Mouse (Mus musculus) embryo, embryonic 9.5 days (tissue): ENCODE results near the gene Akr1b10.
A peak's percentile ranks its signal among the peaks of the same experiment; 100 is the strongest.
"Not testable (repeated sequence)": the region's sequence is repeated elsewhere in the genome, so short reads cannot be mapped to it uniquely, and the experiment has no call there.

Source experiments
- DNase-seq: peaks from one replicate; pipeline ENCODE4 v3.0.0-alpha.2; 2017; ENCODE audit errors: extremely low spot score

Akr1b10 gene

DNA sequence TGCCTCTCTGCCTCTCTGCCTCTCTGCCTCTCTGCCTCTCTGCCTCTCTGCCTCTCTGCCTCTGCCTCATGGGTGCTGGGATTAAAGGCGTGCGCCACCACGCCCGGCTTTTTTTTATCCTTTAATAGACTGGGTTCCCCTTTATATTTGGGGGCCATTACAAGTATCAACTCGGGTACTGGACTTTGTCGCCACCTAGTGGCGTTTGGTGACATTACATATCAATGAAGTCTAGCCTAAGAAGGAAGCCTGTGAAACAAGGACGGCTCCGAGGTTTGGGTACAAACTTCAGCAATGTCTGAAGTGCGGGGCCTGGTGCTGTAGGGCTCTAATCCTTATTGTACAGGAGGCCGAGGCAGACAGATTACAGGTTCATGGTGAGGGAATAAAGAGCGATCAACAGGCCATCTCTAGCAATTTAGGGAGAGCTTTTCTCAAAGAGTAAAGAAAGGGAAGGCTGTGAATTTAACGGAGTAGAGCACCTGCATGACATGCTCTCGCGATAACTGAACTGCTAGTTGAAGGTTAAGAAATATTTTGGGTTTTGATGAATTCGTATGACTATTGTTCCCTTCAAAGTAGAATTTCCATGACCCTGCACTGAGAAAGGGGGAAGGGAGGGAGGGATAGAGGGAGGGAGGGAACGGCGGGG is 12.2 kb upstream of the Akr1b10 start:
- peak; percentile 75 for DNase-seq

GRCm38 (mm10) chr6:34373841-34374240 is 10.2 kb upstream of the Akr1b10 start:
- DNase-seq, result no peak

DNA sequence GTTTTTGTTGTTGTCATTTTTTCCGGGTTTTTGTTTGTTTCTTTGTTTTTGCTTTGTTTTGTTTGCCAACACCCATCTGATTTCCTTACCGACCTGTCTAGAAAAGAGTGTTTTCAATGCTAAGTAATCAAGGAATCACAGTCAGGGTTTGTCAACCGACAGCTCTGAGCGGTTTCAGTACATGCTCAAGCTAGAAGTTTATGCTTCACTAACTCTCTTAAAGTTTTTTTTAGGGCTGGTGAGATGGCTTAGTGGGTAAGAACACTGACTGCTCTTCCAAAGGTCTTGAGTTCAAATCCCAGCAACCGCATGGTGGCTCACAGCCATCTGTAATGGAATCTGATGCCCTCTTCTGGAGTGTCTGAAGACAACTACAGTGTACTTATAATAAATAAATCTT is 8.1 kb upstream of the Akr1b10 start:
- DNase-seq, result not testable (repeated sequence)

DNA sequence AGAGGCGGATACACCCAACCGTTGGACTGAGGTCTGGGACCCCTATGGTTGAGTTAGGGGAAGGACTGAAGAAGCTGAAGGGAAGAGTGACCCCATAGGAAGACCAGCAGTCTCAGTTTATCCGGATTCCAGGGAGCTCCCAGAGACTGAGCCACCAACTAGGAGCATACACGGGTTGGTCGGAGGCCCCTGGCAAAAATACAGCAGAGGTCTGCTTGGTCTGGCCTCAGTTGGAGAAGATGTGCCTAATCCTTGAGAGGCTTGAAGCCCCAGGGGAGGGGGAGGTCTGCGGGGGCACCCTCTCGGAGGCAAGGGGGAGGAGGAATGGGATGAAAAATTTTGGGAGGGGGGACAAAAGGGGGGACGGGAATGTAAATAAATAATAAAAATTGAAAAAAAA is 617 bp upstream of the Akr1b10 start:
- DNase-seq, result no peak

DNA sequence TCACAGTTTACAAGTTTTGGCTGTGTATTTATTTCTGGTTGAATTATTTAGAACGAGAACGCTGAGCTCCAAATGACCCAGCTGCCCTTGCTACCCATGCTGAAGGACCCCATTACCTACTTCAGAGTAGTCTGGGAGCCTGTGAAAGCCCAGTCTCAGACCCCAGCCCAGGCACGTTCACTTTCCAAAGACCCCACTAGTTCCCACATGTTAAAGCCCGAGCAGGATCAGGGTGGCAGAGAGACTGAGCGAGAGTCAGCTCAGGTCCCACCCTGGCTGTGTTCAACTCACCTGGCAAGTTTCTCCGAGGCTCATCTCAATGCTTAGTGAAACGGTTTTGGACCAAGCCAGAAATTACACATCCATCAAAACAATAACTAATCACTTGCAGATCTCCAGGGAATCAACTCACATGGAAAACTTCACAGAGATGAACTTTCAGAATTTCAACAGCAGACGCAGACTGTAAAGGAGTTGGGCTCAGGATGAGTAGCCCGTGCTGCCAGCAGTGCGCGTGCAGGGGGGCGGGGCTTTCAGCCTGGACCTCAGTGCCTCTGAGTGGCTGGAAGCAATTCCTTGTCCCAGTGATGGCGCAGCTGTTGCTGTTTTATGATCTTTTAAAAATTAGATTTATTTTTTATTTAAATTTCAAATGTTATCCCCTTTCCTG is 818 bp downstream of the Akr1b10 start:
- DNase-seq, result peak; percentile 44

DNA sequence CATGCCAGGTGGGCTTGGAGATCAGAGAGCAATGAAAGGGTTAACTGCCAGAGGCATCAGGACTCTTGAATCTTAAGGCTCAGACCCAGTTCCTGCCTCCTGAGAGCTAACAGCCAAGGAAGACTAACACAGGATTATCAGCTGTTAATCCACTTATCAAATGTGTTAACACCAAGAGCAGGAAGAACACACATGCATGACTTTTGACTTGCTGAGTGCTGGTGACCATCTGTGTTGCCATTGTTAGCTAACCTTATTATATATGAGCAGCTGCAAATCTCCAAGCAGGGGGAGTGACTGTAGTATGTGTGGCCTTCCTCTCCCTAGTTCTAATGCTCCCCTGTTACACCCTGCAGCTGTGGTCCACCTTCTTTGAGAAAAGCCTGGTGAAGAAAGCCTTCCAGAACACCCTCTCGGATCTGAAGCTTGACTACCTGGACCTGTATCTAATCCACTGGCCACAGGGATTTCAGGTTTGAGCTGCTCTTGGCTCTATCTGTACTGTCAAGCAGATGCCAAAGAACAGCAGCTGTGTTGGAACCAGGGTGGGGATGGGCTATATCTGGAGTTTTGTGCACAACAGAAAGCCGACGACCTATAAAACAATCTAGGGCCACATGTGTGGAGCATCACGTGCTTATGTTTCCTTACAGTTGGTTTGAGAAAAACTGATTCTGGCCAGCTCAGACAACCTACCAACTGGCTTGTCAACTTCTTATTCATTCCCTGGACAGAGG is 4.6 kb downstream of the Akr1b10 start:
- DNase-seq, result no peak

- DNase-seq, result no peak
Observed at GRCm38 (mm10) chr6:34395897-34396296, 11.9 kb downstream of the Akr1b10 start.

DNA sequence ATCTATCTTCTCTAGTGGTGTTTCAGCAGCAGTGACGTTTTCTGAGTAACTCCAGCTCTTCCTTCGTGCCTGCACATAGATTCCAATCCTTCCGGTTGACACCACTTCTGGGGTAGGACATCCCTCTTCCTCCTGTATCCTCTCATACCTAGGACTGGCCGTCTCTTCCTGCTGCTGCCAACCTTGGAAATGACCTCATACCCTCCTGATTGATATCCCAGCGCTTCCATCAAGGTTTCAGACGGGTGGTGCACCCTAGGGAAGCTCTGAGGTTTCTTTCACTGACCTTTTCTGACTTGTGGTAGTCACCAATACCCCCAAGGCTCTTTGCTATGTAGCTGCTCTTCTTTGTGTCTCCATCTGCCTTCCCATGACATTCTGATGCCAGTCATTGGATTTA is 14.4 kb downstream of the Akr1b10 start:
- no peak for DNase-seq

DNA sequence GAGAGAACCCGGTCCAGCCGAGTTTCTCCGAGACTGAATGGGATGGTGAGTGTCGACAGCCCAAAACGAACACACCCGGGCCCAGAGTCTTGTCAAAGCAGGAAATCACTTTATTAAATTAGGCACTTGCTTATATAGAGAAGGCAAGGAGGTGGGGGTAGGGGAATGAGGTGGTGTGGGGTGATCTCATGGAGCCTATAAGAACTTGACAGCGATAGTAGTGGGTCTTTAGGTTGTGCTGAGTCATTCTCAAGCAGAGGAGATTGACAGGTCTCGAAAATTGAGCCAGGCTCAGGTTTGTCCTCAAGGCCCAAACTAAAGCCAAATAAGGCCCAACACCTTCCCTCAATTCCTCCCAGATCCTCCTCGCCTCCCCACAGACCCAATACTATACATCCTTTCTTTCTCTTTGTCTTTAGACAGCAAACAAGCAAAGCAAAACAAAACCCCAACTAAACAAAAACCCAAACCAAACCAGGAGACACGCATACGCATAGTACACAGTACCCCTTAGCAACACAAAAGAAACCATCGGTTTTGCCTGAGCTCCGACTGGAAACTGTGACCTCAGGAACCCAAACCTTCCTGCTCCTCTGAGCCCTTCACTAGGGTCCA is 15.7 kb downstream of the Akr1b10 start:
- DNase-seq, result no peak

- DNase-seq, result no peak
Observed at GRCm38 (mm10) chr6:34400696-34401095, 16.7 kb downstream of the Akr1b10 start.

- DNase-seq, result no peak
Observed at GRCm38 (mm10) chr6:34406746-34407145, 22.7 kb downstream of the Akr1b10 start.

GRCm38 (mm10) chr6:34407403-34407802 is 23.4 kb downstream of the Akr1b10 start:
- DNase-seq, result no peak

- DNase-seq, result no peak
Observed at GRCm38 (mm10) chr6:34412023-34412422, 28.0 kb downstream of the Akr1b10 start, which contains the start of gene Akr1b7. Gene Akr1b7, plus strand, starts transcription at chr6:34412334.

GRCm38 (mm10) chr6:34412688-34413087 is 28.7 kb downstream of the Akr1b10 start:
- no peak for DNase-seq

- not testable (repeated sequence) for DNase-seq
Observed at GRCm38 (mm10) chr6:34413386-34413785, 29.4 kb downstream of the Akr1b10 start.

DNA sequence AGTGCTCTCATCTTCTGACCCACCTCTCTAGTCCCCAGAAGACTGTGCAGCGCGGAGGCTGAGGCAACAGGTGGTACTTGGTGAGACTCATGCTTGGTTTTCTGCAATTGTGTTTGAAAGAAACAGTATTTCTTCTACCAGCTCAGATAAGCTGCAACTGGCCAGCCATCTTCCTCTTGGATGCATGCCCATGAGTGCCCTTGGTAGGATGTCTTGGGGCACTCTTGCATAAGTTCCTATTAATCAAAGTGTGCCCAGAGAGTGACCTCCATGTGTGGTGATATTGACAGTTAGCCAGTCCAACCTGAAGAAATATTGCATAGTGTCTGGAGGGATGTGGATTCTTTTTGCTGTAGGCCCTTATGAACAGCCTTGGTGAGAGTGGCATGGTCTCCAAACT is 32.5 kb downstream of the Akr1b10 start:
- no peak for DNase-seq

- DNase-seq, result no peak
Observed at GRCm38 (mm10) chr6:34419071-34419470, 35.1 kb downstream of the Akr1b10 start.

GRCm38 (mm10) chr6:34439006-34439405 is 55.0 kb downstream of the Akr1b10 start:
- DNase-seq, result no peak

DNA sequence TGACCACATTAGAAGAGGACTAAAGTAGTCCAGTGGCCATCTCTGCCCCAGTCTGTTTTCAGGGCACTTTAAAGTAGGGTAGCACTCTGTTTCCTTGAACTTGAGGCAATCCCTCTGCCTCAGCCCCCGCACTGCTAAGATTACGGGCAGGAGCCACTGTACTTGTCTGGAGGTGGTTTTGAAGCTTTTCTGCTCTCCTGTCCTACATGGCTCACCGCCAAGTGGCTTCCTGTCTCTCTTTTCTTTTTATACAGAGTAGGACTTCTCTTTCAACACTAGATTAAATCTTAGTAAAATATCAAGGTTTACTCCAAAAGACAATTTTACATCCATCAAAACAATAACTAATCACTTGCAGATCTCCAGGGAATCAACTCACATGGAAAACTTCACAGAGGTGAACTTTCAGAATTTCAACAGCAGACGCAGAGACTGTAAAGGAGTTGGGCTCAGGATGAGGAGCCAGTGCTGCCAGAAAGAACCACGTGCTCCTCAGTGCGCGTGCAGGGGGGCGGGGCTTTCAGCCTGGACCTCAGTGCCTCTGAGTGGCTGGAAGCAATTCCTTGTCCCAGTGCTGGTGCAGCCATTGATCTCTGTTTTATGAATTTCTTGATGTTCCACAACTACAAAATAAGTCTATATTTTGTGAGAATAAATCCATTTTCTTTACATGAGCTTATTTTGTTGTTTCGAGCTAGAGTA is 57.7 kb downstream of the Akr1b10 start:
- DNase-seq, result no peak

- no peak for DNase-seq
Observed at GRCm38 (mm10) chr6:34443791-34444190, 59.8 kb downstream of the Akr1b10 start.
